Mouse (Mus musculus): Measurements from ENCODE around the gene Atp6v0a2.

The Atp6v0a2 gene

DNA sequence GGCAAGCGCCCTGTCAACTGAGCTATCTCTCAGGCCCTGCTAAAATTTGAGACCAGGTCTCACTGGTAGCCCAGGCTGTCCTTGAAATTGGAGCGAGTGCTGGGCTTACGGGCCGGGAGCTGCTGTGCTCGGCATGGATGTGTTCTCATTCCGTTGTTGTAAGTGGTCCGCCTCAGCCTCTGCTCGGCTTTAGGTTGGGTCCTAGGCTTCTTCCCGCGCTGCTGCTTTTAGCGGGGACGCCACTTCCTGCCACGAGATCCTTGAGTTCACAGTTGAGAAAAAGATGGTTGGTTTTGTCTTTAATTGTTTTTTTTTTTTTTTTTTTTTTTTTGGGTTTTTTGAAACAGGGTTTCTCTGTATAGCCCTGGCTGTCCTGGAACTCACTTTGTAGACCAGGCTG is 9.5 kb downstream of the Atp6v0a2 start:
- no peak for DNase-seq

DNA sequence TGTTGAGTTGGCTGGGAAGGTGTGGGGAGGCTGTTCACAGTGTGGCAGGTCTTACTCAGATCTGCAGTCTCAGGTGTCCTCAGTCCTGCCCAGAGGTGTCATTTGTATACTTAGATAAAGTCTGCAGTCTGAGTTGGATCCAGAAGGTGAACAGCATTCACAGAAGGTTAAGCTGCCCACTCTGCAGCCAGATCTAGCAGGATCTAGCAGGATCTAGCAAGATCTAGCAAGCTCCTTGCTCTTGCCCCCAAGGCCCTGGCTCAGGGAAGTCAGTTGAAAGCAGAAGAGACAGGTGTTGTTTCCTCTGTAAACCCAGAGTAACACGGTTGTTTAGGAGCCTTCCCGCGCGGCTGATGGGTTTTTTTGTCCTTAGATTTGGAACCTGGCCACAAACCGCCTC is 85.4 kb downstream of the Atp6v0a2 start:
- no peak for DNase-seq

- no peak for DNase-seq
Measured at GRCm38 (mm10) chr5:124715135-124715534, 86.8 kb downstream of the Atp6v0a2 start.

DNA sequence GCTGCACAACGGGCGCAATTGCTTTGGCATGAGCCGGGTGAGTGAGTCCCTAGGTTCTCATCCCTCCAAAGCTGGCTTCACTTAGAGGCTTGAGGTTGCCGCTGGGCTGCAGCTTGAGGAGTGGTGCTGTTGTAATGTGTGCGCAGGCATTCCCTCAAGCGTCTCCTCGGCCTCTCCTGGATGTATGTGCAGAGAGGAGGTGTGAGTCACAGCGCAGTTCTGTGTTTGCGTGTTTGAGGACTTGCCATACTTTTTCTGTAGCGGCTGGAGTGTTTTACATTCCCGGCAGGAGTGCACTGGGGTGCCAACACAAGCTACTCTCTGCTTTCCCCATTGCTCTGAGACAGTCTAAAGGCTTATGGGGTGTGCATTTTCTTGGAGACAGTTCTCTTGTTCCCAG is 89.6 kb downstream of the Atp6v0a2 start:
- no peak for DNase-seq

GRCm38 (mm10) chr5:124718396-124718795 is 90.0 kb downstream of the Atp6v0a2 start:
- DNase-seq = no peak

GRCm38 (mm10) chr5:124723125-124723524 is 94.7 kb downstream of the Atp6v0a2 start:
- DNase-seq = no peak

DNA sequence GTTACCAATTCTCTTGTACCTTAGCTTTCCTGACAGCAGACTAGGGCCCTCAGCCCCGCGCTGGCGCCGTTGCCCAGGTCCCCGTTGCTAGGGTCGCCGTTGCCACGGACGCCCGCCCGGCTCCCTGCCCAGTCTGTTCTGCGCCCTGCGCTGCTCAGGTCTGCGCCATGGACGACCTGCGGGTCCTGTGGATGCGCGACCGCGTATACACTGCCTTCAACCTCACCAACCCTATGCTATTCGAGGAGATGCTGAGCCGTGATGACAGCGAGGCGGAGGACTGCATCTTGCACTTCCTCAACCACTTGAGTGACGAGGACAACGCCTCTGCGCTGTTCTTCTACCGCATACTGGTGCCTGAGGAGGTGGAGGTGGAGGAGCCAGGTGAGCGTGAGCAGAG is 96.6 kb downstream of the Atp6v0a2 start, which contains the start of gene Dnah10:
TSS of gene Dnah10 (plus strand) at position 89 of the 400 bp plus-strand sequence.
- no peak for DNase-seq

GRCm38 (mm10) chr5:124729662-124730206 is 101.4 kb downstream of the Atp6v0a2 start:
- no peak for DNase-seq

DNA sequence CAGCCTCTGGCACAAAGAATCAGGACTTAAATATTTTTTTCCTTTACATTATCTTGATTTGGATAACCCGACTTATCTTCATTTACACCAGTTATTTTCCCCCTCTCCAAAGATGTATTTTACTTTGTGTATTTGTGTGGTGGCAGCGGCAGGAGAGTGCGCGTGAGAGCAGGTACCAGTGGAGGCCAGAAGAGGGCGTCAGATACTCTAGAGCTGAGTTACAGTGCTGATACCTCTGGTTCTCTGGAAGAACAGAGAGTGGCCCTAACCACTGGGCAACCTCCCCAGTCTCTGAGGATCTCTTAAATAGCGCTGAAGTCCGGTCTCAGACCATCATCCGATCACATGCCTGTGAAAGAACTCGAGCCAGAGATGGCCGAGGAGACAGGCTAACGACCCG is 105.6 kb downstream of the Atp6v0a2 start:
- DNase-seq = no peak

DNA sequence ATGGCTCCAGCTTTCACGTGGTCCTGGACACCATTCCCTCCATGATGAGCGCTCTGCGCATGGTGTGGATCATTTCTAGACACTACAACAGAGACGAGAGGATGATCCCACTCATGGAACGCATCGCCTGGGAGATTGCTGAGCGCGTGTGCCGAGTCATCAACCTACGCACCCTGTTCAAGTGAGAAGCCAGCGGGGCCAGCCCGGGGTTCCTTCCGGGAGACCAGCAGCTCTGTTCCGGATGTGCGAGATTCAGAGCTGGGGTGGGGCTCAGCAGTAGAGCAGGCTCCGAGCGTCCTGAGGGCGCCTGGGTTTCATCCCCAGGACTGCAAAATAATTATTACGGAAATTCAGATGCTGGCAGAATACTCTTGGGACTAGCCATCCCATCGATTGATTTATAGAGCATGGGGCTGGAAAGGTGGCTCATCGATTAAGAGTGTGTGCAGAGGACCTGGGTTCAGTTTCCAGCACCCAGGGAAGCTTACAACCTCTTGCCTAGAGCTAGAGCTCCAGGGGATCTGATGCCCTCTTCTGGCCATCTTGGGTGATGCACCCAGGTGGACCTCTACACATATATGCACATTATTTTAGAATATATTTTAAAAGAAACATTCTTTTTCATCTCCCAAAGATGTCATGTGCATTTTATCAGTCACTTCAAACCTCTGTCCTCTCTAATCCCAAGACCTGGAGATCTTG is 113.7 kb downstream of the Atp6v0a2 start:
- no peak for DNase-seq

DNA sequence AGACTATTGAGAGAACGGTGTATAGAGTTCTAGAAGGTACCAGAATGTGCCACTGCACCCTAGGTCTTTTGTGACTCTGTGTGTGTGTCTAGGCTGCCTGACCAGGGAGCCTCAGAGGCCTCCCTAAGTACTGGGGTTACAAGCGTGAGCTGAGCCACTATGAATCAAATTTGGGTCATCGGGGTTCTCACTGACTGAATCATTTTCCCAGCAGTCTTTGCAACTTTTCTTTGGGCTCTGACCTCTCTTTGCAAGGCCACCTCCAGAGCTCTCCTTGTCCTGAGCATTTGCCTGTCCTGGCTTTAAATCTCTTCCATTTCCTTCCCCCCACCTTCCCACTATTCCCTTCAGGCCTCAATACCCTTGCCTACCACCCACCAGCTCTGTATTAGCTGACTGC is 115.5 kb downstream of the Atp6v0a2 start:
- DNase-seq = no peak

DNA sequence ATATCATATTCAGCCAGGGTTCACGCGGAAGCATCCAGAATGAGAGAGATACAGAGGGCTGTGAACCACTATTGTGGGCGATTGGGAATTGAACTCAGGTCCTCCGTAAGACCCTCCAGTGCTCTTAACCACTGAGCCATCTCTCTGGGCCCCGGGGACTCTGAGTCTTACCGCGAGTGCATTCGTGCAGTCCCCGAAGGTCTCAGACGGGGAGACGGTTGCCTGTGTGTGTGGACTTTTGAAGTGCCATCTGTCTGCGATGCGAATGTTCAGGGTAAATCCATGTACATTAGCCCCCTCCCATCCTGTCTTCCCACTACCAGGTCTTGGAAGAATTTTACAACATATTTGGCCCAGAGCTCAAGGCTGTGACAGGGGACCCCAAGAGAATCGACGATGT is 117.8 kb downstream of the Atp6v0a2 start:
- no peak for DNase-seq

DNA sequence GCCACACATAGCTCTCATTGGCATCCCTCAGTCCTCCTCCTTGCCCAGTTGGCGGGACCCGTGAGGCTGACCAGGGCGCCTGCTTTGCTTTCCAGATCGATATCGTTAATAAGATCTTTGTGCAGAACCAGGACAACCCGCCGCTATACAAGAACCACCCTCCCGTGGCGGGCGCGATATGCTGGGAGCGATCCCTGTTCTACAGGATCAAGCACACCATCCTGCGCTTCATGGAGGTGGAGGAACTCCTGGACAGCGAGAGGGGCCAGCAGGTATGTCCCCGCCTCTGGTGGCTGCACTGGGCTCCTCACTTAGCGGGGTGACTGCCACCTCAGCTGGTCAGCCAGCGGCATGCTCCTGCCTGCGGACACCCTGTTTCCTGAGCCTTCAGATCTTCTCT is 119.9 kb downstream of the Atp6v0a2 start:
- no peak for DNase-seq

- no peak for DNase-seq
Measured at GRCm38 (mm10) chr5:124751656-124752055, 123.3 kb downstream of the Atp6v0a2 start.

DNA sequence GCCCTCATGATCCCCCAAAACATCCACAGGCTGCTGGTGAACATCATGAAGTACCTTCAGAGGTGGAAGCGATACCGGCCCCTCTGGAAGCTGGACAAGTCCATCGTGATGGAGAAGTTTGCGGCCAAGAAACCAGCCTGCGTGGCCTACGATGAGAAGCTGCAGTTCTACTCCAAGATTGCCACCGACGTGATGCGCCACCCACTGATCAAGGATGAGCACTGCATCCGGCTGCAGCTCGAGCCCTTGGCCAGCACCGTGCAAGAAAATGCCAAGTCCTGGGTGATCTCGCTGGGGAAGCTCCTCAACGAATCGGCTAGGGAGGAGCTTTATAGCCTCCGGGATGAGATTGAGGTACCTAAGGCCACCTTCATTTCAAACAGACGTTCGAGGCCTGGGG is 132.6 kb downstream of the Atp6v0a2 start:
- DNase-seq = no peak

- no peak for DNase-seq
Measured at GRCm38 (mm10) chr5:124761787-124762186, 133.4 kb downstream of the Atp6v0a2 start.
